Mouse (Mus musculus): ENCODE data around the gene BC004004. TPM values are rescaled to one million over a fixed set of nuclear protein-coding genes. Genes with fewer than 3 reads are reported as not detected.
A peak's percentile ranks its signal among the peaks of the same experiment; 100 is the strongest.

Gene BC004004
- polyA plus RNA-seq, 1 experiment from 2014 or later = 83.0 TPM

- H3K4me1 ChIP-seq (ENCODE audit: control insufficient read depth, insufficient read depth, low read length) = peaks cover 20% of the 10 kb centered on the region
- no peaks in the 10 kb centered on the region for H3K36me3 ChIP-seq (ENCODE audit: control insufficient read depth, insufficient read depth, low read length)
- H3K9me3 ChIP-seq (replicated peaks; ENCODE audit: control insufficient read depth, low read length) = no peaks in the 10 kb centered on the region
- H3K4me2 ChIP-seq (ENCODE audit: low read depth, low read length) = peak overlapping the region; percentile 54
- H3K27ac ChIP-seq (ENCODE audit: low read length) = peak overlapping the region; percentile 96
- peak; percentile 88 for ATAC-seq (ENCODE audit: insufficient read depth, low FRiP score)
- 4% methylated on average over 11 of the region's 11 CpGs for WGBS
- peak overlapping the region; percentile 66 for H3K9ac ChIP-seq (ENCODE audit: low read length)
- H3K4me3 ChIP-seq (replicated peaks; ENCODE audit: low read length) = peak overlapping the region; percentile 38
- no peaks in the 10 kb centered on the region for H3K27me3 ChIP-seq (ENCODE audit: control insufficient read depth, insufficient read depth, low read length)
These were observed 87.9 kb downstream of the BC004004 start for GRCm38 (mm10) chr17:29356479-29356856.

GRCm38 (mm10) chr17:29356882-29357281 is 88.3 kb downstream of the BC004004 start:
- no peaks in the 10 kb centered on the region for H3K36me3 ChIP-seq (ENCODE audit: control insufficient read depth, insufficient read depth, low read length)
- WGBS = 11% methylated on average over 9 of the region's 9 CpGs
- H3K9me3 ChIP-seq (replicated peaks; ENCODE audit: control insufficient read depth, low read length) = no peaks in the 10 kb centered on the region
- H3K27me3 ChIP-seq (ENCODE audit: control insufficient read depth, insufficient read depth, low read length) = no peaks in the 10 kb centered on the region
- peak overlapping the region; percentile 66 for H3K9ac ChIP-seq (ENCODE audit: low read length)
- peaks cover 20% of the 10 kb centered on the region for H3K4me1 ChIP-seq (ENCODE audit: control insufficient read depth, insufficient read depth, low read length)
- peak overlapping the region; percentile 54 for H3K4me2 ChIP-seq (ENCODE audit: low read depth, low read length)
- ATAC-seq (ENCODE audit: insufficient read depth, low FRiP score) = no peak
- peak overlapping the region; percentile 38 for H3K4me3 ChIP-seq (replicated peaks; ENCODE audit: low read length)
- peak overlapping the region; percentile 96 for H3K27ac ChIP-seq (ENCODE audit: low read length)

- H3K27me3 ChIP-seq (ENCODE audit: control insufficient read depth, insufficient read depth, low read length) = no peaks in the 10 kb centered on the region
- no peaks in the 10 kb centered on the region for H3K9me3 ChIP-seq (replicated peaks; ENCODE audit: control insufficient read depth, low read length)
- no peak overlapping the region for H3K27ac ChIP-seq (ENCODE audit: low read length)
- peaks cover 20% of the 10 kb centered on the region for H3K4me1 ChIP-seq (ENCODE audit: control insufficient read depth, insufficient read depth, low read length)
- H3K4me3 ChIP-seq (replicated peaks; ENCODE audit: low read length) = no peak overlapping the region
- no peak overlapping the region for H3K9ac ChIP-seq (ENCODE audit: low read length)
- H3K4me2 ChIP-seq (ENCODE audit: low read depth, low read length) = no peak overlapping the region
- H3K36me3 ChIP-seq (ENCODE audit: control insufficient read depth, insufficient read depth, low read length) = no peaks in the 10 kb centered on the region
- no peak for ATAC-seq (ENCODE audit: insufficient read depth, low FRiP score)
- WGBS = 64% methylated on average over 3 of the region's 3 CpGs
These were observed 90.3 kb downstream of the BC004004 start for GRCm38 (mm10) chr17:29358928-29359327.

GRCm38 (mm10) chr17:29360761-29361221 is 92.2 kb downstream of the BC004004 start, which contains the start of gene Fgd2:
Fgd2 (plus strand) TSS chr17:29360914.
- H3K4me2 ChIP-seq (ENCODE audit: low read depth, low read length) = no peak within 1 kb of the TSS
- H3K36me3 ChIP-seq (ENCODE audit: control insufficient read depth, insufficient read depth, low read length) = no peaks in the 10 kb centered on the region
- 0 out of 2 replicates have a peak within 1 kb of the TSS, but pooled peaks have one; percentile 0 for H3K4me3 ChIP-seq (replicated peaks; ENCODE audit: low read length)
- 16% methylated on average over 5 of the region's 5 CpGs for WGBS
- peaks cover 11% of the 10 kb centered on the region for H3K4me1 ChIP-seq (ENCODE audit: control insufficient read depth, insufficient read depth, low read length)
- no peak within 1 kb of the TSS for H3K27ac ChIP-seq (ENCODE audit: low read length)
- H3K27me3 ChIP-seq (ENCODE audit: control insufficient read depth, insufficient read depth, low read length) = no peaks in the 10 kb centered on the region
- ATAC-seq (ENCODE audit: insufficient read depth, low FRiP score) = no peak
- H3K9ac ChIP-seq (ENCODE audit: low read length) = no peak within 1 kb of the TSS
- H3K9me3 ChIP-seq (replicated peaks; ENCODE audit: control insufficient read depth, low read length) = no peaks in the 10 kb centered on the region

- Histone ChIP-seq H3K27me3 (ENCODE audit: control insufficient read depth, insufficient read depth, low read length) (no peaks in the 10 kb centered on the region), H3K36me3 (ENCODE audit: control insufficient read depth, insufficient read depth, low read length) (no peaks in the 10 kb centered on the region), H3K9me3 (replicated peaks; ENCODE audit: control insufficient read depth, low read length) (no peaks in the 10 kb centered on the region), H3K4me2 (ENCODE audit: low read depth, low read length) (no peak overlapping the region), H3K27ac (ENCODE audit: low read length) (no peak overlapping the region), H3K4me1 (ENCODE audit: control insufficient read depth, insufficient read depth, low read length) (no peaks in the 10 kb centered on the region), H3K9ac (ENCODE audit: low read length) (no peak overlapping the region), H3K4me3 (replicated peaks; ENCODE audit: low read length) (no peak overlapping the region)
- 52% methylated on average over 8 of the region's 8 CpGs for WGBS
- ATAC-seq (ENCODE audit: insufficient read depth, low FRiP score) = no peak
These were observed 93.5 kb downstream of the BC004004 start for GRCm38 (mm10) chr17:29361982-29362691.

GRCm38 (mm10) chr17:29363109-29363508 is 94.5 kb downstream of the BC004004 start:
- no peaks in the 10 kb centered on the region for H3K9me3 ChIP-seq (replicated peaks; ENCODE audit: control insufficient read depth, low read length)
- H3K4me1 ChIP-seq (ENCODE audit: control insufficient read depth, insufficient read depth, low read length) = no peaks in the 10 kb centered on the region
- no peak for ATAC-seq (ENCODE audit: insufficient read depth, low FRiP score)
- WGBS = 66% methylated on average over 8 of the region's 8 CpGs
- no peak overlapping the region for H3K27ac ChIP-seq (ENCODE audit: low read length)
- no peaks in the 10 kb centered on the region for H3K36me3 ChIP-seq (ENCODE audit: control insufficient read depth, insufficient read depth, low read length)
- no peaks in the 10 kb centered on the region for H3K27me3 ChIP-seq (ENCODE audit: control insufficient read depth, insufficient read depth, low read length)
- no peak overlapping the region; the same call in 1 of the 2 replicates for H3K4me2 ChIP-seq (ENCODE audit: low read depth, low read length)
- no peak overlapping the region for H3K9ac ChIP-seq (ENCODE audit: low read length)
- no peak overlapping the region for H3K4me3 ChIP-seq (replicated peaks; ENCODE audit: low read length)

Other genes with a start within 250 kb of the BC004004 start
- gene Srsf3, start 236.2 kb upstream of the BC004004 start, polyA plus RNA-seq (2015; fragmentation: Nextera tagmentation; extraction: Ambion mirVana) = 456 and 477 TPM in 2 replicates
- gene Cdkn1a, start 177.8 kb upstream of the BC004004 start, polyA plus RNA-seq (2015; fragmentation: Nextera tagmentation; extraction: Ambion mirVana) = 144 and 167 TPM in 2 replicates
- gene Rab44, start 154.6 kb upstream of the BC004004 start, polyA plus RNA-seq (2015; fragmentation: Nextera tagmentation; extraction: Ambion mirVana) = 4.0 and 4.1 TPM in 2 replicates
- gene Cpne5, start 30.6 kb upstream of the BC004004 start, polyA plus RNA-seq (2015; fragmentation: Nextera tagmentation; extraction: Ambion mirVana) = 6.9 and 7.5 TPM in 2 replicates
- 129 and 130 TPM in 2 replicates for gene Ppil1, start 4.6 kb upstream of the BC004004 start, polyA plus RNA-seq (2015; fragmentation: Nextera tagmentation; extraction: Ambion mirVana)
- gene Pi16, start 48.9 kb downstream of the BC004004 start, polyA plus RNA-seq (2015; fragmentation: Nextera tagmentation; extraction: Ambion mirVana) = 1.8 and 2.6 TPM in 2 replicates
- 91.7 and 102 TPM in 2 replicates for gene Mtch1, start 79.1 kb downstream of the BC004004 start, polyA plus RNA-seq (2015; fragmentation: Nextera tagmentation; extraction: Ambion mirVana)
- 12.1 and 13.1 TPM in 2 replicates for gene Fgd2, start 92.1 kb downstream of the BC004004 start, polyA plus RNA-seq (2015; fragmentation: Nextera tagmentation; extraction: Ambion mirVana)
- gene Pim1, start 222.0 kb downstream of the BC004004 start, polyA plus RNA-seq (2015; fragmentation: Nextera tagmentation; extraction: Ambion mirVana) = 11.8 and 13.5 TPM in 2 replicates